Mouse (Mus musculus): ENCODE measurements around the gene Galns.

DNA sequence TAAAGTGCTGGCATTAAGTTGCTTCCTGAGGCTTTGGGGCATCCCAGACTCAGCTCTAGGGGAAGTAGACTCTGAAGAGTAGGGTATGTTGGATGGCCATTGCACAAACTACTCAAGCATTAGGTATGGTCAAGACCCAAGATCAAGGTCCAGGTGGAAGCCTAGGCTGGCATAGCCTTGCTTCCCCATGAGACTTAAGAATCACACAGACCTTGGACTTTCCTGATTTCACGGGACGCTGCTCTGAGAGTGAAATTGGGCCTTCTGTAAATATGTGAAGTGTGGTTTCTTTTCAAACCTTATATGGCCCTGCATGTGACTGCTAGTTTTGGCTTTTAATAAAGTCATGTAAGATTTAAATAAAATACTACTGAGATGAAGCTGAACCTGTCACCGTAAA lies 38.5 kb downstream of the Galns start:
- TF ChIP-seq TAL1 (IDR thresholded peaks at IDR 0.05; ENCODE audit: low read length) (no peak), GATA1 (IDR thresholded peaks at IDR 0.05; ENCODE audit: low read length) (no peak)

All from erythroblast, embryonic 14.5 days (primary cell).